Mouse (Mus musculus) left cerebral cortex, adult 11 months (tissue): ENCODE results near the gene Pet100.
"Not testable (repeated sequence)": the region's sequence is repeated elsewhere in the genome, so short reads cannot be mapped to it uniquely, and the experiment has no call there.

ENCODE experiments used
- DNase-seq: peaks from one replicate; pipeline ENCODE4 v3.0.0; 2022; ENCODE audit warnings: low spot score

Gene Pet100

DNA sequence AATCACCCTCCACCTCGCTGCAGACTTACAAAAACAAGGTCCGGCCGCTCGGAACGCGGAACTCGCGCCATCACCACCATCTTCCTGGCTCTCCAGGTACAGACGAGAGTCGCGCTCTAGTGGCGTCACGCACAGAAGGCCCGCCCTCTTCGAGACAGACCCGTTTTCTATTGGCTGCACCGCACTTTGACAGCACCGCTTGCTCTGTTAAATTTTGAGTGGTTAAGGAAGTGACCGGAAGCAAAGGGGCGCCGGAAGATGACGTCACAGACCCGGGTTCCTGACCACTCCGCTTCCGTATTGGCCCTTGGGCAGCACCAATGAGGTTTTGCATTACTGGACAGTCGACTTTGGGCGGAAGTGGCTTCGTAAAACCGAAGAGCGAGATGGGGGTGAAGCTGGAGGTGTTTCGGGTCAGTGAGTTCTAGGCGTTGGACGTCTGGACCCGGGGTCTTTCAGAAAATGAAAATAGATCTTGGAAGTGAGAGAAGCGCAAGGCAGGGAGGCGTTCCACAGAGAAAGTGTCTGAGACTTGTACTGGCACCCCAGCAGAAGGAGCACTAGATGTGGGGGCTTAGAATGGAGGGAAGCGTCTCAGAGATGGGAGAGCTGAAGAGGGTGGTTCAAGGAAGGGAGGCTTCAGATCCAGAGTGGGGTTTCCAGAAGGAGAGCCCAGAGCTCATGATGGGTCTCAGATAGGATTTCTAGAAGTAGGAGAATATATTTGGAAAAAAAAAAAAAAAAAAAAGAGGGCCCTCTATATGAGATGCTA lies at the start of gene Pet100, which contains the start of gene Xab2:
Gene Pet100 (plus strand): TSS at position 350 of the 772 bp plus-strand sequence.
Gene Xab2 (minus strand): TSS at position 118 of the 772 bp plus-strand sequence.
- DNase-seq = peak; percentile 99

DNA sequence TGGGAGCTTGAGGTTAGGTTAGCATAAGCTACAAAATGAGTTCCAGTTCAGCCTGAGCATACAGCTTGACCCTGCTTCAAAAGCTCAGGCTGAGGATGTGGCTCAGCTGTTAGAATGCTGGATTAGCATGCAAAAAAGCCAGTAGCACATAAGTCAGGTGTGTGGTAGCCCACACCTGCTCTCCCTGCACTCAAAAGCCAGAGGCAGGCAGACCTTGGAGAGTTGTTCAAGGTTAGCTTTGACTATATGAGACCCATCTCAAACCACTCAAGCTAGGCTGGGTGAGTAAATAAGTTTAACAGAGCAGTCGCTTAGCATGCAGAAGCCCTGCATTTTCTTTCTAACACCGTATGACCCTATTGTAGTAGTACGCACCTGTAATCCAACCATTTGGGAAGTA lies 46.8 kb upstream of the Pet100 start:
- no peak for DNase-seq

- no peak for DNase-seq
Observed at GRCm38 (mm10) chr8:3576211-3576960, 45.0 kb upstream of the Pet100 start.

- no peak for DNase-seq
Observed at GRCm38 (mm10) chr8:3579390-3580364, 41.7 kb upstream of the Pet100 start.

- DNase-seq = not testable (repeated sequence)
Observed at GRCm38 (mm10) chr8:3581961-3582360, 39.4 kb upstream of the Pet100 start.

DNA sequence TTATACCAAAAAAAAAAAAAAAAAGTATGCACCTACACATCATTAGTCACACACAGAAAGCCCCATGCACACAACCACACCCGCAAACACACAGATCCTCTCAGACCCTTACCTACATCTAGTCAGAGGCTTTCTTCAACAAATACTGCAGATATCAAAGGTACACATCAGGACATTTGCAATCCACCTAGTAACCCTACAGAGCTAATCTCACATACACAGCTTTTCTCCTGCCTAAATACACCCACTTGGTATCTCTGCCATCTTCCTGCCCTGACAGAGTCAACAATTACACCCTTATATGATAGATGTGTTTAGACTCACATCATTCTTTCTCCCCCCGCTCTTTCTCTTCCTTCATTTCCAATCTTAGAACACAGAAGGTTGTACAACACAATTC lies 34.9 kb upstream of the Pet100 start:
- DNase-seq = no peak

DNA sequence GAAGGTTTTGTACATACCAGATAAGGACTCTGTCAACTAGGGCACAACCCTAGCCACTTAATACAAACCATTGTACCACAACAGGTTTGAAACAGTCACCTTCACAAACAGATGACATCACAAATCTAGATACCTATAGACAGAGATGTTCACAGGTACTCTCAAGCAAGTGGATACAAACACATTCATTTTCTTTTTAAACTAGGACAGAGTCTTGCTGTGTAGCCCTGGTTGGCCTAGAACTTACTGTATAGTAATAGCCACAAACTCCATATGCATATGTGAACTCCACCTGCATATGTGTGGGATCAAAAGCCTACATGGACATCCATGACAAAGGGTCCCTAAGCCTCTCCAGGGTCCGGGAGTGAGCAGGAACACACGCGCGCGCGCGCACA lies 34.4 kb upstream of the Pet100 start, which contains the start of gene Camsap3:
Gene Camsap3 (plus strand): TSS at position 301 of the 398 bp plus-strand sequence.
- DNase-seq = no peak

DNA sequence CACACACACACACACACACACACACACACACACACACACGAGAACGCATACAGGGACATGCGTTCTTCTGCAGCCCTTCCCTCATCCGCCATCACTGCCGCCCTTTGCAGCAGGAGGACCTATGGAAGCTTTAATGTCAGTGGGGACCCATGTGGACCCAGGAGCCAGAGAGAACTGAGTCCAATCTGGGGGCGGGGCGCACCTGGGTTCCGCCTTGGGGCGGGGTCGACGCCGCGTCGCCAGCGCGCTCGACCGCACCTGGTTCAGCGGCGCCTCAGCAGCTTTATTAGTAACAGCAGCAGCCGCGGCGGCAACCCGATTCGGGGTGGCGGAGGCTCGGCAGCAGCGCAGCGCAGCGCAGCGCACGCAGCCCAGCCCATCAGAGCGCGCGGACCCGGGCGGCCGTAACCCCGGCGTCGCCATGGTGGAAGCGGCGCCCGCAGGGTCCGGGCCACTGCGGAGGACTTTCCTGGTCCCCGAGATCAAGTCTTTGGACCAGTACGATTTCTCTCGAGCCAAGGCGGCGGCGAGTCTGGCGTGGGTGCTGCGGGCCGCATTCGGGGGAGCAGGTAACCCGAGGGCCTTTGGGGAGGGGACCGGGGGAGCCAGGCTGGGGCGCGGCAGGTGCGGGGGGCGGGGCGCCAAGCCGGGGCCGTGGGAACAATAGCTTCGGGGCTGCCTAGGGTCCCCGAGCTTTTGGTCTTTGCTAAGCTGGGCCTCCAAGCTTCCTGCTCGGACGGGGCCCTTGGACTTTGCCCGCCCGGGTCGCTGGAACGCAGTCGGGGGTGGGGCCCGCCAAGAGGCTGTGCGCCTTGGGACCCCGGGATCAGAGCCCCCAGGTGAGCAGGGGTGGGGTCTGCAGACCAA lies 33.7 kb upstream of the Pet100 start:
- peak; percentile 54 for DNase-seq

GRCm38 (mm10) chr8:3588258-3588633 lies 33.1 kb upstream of the Pet100 start:
- no peak for DNase-seq

- DNase-seq = no peak
Observed at GRCm38 (mm10) chr8:3593470-3593869, 27.9 kb upstream of the Pet100 start.

DNA sequence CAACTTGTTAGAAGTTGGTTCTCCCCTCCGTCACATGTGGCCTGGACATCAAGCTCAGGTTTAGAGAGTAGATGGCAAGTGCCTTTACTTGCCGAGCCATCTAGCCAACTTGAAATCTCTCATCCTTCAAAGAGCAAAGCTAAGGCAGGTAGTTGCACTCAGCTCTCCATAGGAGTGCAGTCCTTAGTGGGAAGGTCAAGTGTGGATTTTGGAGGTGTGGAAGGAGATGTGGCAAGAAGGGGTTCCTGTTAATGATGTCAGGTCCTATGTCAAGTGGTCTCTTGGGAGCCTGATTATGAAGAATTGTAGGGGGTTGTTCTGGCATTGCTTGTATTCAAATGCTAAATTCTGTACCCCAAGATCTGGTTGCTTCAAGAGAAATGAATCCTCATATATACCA lies 26.9 kb upstream of the Pet100 start:
- DNase-seq = no peak

DNA sequence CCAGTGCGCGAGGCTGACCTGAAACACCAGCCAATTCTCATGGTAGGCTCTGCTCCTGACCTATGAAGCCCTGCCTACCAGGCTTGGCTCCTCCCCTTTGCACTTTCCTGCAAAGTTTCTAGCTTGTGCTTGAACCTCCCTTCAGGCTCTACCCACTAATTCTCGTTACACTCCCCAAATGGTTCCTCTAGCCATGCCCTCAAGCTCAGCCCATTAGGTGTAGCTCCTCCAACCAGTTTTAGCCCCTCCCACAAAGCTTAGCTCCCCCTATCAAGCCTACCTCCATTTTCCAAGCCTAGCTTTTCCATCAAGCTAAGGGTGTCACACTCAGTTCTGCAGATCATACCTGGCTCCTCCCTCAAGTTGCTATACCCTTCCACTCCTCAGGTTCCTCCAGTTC lies 23.3 kb upstream of the Pet100 start:
- DNase-seq = no peak

- DNase-seq = no peak
Observed at GRCm38 (mm10) chr8:3599219-3599618, 22.1 kb upstream of the Pet100 start.

- no peak for DNase-seq
Observed at GRCm38 (mm10) chr8:3600401-3600800, 20.9 kb upstream of the Pet100 start.

DNA sequence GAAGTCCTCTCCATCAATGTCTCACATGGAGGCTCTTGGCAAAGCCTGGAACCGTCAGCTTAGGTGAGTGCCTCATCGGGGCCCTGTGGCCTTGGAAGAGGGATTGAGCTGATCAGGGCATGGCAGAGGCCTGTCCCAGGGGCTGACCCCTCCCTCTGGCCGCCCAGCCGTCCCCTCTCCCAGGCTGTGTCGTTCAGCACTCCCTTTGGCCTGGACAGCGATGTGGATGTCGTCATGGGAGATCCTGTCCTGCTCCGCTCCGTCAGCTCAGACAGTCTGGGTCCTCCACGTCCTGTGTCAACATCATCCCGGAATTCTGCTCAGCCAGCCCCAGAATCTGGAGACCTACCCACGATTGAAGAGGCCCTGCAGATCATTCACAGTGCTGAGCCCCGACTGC lies 17.9 kb upstream of the Pet100 start:
- DNase-seq = no peak

- DNase-seq = no peak
Observed at GRCm38 (mm10) chr8:3606593-3606992, 14.8 kb upstream of the Pet100 start.

DNA sequence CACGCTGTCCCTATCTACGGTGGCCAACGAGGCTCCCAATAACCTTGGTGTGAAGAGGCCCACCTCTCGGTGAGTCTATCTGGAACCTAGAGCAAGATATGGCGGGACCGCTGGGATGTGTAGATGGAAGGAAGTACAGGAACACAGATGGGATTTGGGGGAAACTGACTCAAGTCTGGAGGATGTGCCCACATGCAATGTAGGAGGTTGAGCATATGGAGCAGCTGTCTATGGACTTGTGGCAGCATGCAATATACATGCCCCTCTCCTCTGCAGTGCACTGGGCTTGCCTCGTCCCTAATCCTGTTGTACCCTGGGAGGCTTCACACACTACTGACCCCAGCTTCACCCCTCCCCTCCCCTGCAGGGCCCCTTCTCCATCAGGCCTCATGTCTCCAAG lies 13.5 kb upstream of the Pet100 start:
- no peak for DNase-seq

- no peak for DNase-seq
Observed at GRCm38 (mm10) chr8:3609046-3609815, 12.1 kb upstream of the Pet100 start.

DNA sequence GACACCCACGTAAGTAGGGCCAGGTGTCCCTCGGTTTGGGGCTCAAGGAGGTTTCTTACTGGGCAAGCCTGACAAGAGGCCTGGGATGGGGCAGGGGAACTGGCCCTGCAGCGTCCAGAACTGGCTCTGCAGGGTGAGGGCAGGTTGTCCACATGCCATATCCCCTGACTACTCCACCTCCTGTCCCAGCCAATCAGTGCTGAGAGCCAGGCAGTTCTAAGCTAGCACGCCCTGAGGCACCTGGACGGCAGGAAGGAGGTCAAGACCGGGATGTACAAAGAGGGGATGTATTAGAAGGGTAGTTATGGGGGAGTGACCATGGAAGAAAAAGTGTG lies 11.6 kb upstream of the Pet100 start:
- no peak for DNase-seq

DNA sequence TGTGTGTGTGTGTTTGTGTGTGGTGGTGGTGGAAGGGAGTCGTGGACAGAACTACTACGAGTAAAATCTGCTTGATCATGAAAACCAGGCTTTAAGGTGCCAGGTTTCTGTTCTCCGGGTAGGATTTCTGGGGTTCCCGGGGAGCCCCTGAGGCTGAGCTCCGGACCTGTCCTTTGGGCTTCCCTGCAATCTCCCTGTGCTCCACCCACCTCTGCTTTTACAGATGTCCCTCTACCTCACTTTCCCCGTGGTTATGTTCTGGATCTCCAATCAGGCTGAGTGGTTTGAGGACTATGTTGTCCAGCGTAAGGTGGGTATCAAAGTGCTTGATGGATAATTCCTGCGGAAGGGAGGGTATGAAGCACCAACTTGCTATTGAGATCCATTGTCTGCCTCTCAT lies 771 bp downstream of the Pet100 start:
- no peak for DNase-seq

DNA sequence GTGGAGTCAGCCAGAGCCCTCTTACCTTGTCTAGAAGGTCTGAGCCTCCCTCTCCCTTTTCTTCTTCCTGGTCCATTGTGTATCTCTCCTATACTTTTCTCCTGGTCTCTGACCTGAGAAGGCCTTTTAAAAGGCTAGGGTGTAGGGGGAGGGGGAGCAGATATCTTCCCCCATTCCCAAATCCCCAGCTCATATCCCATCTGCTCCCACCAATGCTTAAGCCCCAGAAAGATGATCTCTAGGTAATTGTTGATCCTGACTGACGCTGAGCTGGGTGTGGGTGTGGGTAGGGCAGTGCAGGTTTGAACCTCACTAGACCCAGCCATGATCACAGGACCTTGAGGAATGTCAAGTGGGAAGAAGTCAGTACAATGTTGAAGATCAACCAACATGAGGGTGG lies 4.1 kb downstream of the Pet100 start, which contains the start of gene Pcp2:
Gene Pcp2 (minus strand): TSS at position 101 of the 400 bp plus-strand sequence.
- DNase-seq = no peak
